Mouse (Mus musculus): ENCODE measurements around the gene Agtpbp1. TPM values are rescaled to one million over a fixed set of nuclear protein-coding genes. Genes with fewer than 3 reads are reported as not detected.

The Agtpbp1 gene
- polyA plus RNA-seq, 1 experiment = 13.5 TPM

DNA sequence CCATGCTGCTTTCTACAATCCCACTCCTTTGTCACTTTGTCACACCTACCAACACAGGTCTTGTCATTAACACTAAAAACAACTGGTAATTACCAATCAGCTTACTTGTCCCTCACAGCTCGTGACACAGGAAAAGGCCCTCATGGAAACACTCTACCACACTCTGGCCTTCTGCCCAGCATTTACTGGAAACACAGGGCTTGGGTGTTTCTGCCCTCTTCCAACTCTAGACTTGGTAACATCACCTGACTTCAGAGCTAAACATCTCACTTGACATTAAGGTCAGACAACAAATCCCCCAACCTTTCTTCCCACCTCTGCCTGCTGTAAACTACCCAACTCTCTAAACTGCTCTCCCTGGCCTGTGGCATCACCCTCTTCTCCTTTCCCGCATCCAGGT is 37.9 kb downstream of the Agtpbp1 start:
- no peak overlapping the region for H3K27ac ChIP-seq (ENCODE audit: control insufficient read depth, insufficient read depth, low read length)
- 87% methylated on average over 2 of the region's 2 CpGs for WGBS
- H3K36me3 ChIP-seq (ENCODE audit: control insufficient read depth, insufficient read depth, low read length) = no peaks in the 10 kb centered on the region
- TF ChIP-seq CTCF (IDR thresholded peaks at IDR 0.05; ENCODE audit: borderline replicate concordance, control insufficient read depth, extremely low read depth, insufficient read depth, low read length, poor library complexity) (no peak), POLR2A (IDR thresholded peaks at IDR 0.05; ENCODE audit: control insufficient read depth, extremely low read depth, insufficient read depth, low read length, poor library complexity) (no peak)
- H3K4me1 ChIP-seq (replicated peaks; ENCODE audit: control insufficient read depth, insufficient read depth, low read length) = peaks cover 6% of the 10 kb centered on the region; the same call in 1 of the 2 replicates
- no peaks in the 10 kb centered on the region for H3K27me3 ChIP-seq (ENCODE audit: control insufficient read depth, insufficient read depth, low read length)
- no peak overlapping the region for H3K4me3 ChIP-seq (ENCODE audit: control insufficient read depth, insufficient read depth, low read length)
- DNase-seq = no peak

GRCm38 (mm10) chr13:59542411-59542810 is 42.6 kb downstream of the Agtpbp1 start:
- DNase-seq = no peak
- no peaks in the 10 kb centered on the region; the same call in 1 of the 2 replicates for H3K4me1 ChIP-seq (replicated peaks; ENCODE audit: control insufficient read depth, insufficient read depth, low read length)
- H3K27ac ChIP-seq (ENCODE audit: control insufficient read depth, insufficient read depth, low read length) = no peak overlapping the region
- H3K4me3 ChIP-seq (ENCODE audit: control insufficient read depth, insufficient read depth, low read length) = no peak overlapping the region
- no peaks in the 10 kb centered on the region for H3K27me3 ChIP-seq (ENCODE audit: control insufficient read depth, insufficient read depth, low read length)
- H3K36me3 ChIP-seq (ENCODE audit: control insufficient read depth, insufficient read depth, low read length) = no peaks in the 10 kb centered on the region
- WGBS = 95% methylated on average over 10 of the region's 10 CpGs
- no peak for TF ChIP-seq CTCF (IDR thresholded peaks at IDR 0.05; ENCODE audit: borderline replicate concordance, control insufficient read depth, extremely low read depth, insufficient read depth, low read length, poor library complexity)
- TF ChIP-seq POLR2A (IDR thresholded peaks at IDR 0.05; ENCODE audit: control insufficient read depth, extremely low read depth, insufficient read depth, low read length, poor library complexity) = no peak

DNA sequence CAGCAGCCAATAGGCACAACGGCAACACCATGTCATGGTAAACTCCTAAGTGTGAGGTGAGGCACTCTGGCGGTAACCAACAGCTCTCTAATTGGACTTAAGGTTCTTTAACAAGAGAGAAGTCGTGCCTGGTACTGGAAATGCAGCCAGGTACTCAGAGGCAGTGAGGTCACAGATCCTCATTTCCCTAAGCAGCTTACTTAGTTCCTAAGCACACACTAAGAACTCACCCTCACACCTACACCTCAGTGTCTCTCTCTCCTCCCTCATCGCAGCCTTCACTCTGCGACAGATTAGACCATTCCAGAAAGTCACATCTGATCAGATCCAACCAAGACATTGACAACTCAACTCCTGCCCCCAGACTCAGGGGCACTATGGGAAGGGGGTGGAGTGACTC is 45.0 kb downstream of the Agtpbp1 start:
- TF ChIP-seq POLR2A (IDR thresholded peaks at IDR 0.05; ENCODE audit: control insufficient read depth, extremely low read depth, insufficient read depth, low read length, poor library complexity) = no peak
- no peak for TF ChIP-seq CTCF (IDR thresholded peaks at IDR 0.05; ENCODE audit: borderline replicate concordance, control insufficient read depth, extremely low read depth, insufficient read depth, low read length, poor library complexity)

DNA sequence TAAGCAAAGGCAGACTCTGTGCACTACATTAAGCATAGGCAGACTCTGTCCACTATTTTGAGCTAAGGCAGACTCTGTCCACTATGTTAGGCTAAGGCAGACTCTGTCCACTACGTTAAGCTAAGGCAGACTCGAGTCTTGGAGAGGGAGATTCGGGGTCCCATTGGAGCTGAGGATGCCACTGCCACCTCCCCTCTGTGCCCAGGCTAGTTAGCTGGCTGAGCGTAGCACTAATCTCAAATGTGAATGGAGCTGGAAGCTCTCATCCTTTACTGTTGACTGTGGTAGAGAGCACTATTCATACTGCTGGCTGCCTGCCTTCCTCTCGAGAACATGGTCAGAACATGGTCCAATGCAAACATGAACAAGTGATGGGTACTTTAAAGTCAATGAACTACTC is 46.4 kb downstream of the Agtpbp1 start:
- Histone ChIP-seq H3K4me3 (ENCODE audit: control insufficient read depth, insufficient read depth, low read length) (no peak overlapping the region), H3K36me3 (ENCODE audit: control insufficient read depth, insufficient read depth, low read length) (no peaks in the 10 kb centered on the region)
- WGBS = 96% methylated on average over 5 of the region's 5 CpGs

More for the DNA sequence above, 45.0 kb downstream of the Agtpbp1 start:
- DNase-seq = no peak
- H3K27ac ChIP-seq (ENCODE audit: control insufficient read depth, insufficient read depth, low read length) = no peak overlapping the region
- no peaks in the 10 kb centered on the region for H3K27me3 ChIP-seq (ENCODE audit: control insufficient read depth, insufficient read depth, low read length)
- 97% methylated on average over 5 of the region's 5 CpGs for WGBS
- H3K4me1 ChIP-seq (replicated peaks; ENCODE audit: control insufficient read depth, insufficient read depth, low read length) = no peaks in the 10 kb centered on the region; the same call in 1 of the 2 replicates
- no peaks in the 10 kb centered on the region for H3K36me3 ChIP-seq (ENCODE audit: control insufficient read depth, insufficient read depth, low read length)
- H3K4me3 ChIP-seq (ENCODE audit: control insufficient read depth, insufficient read depth, low read length) = no peak overlapping the region

DNA sequence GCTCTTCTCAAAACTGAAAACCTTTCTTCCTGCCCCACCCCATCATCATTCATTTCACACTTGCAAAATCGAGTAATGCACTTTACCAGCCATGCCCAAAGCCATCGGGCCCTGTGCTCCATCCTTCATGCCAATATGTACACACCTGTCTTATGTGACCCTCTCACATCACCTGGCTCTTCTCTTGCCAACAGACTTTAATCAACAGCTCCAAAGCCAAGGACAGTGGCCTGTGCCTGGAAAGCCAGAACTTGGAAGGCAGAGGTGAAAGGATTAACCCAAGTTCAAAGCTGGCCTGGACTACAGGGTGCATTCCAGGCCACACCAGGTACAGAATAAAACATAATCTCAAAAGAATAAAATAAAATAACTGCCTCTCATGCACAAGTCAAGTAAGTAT is 48.4 kb downstream of the Agtpbp1 start:
- Histone ChIP-seq H3K27me3 (ENCODE audit: control insufficient read depth, insufficient read depth, low read length) (no peaks in the 10 kb centered on the region), H3K27ac (ENCODE audit: control insufficient read depth, insufficient read depth, low read length) (no peak overlapping the region), H3K4me3 (ENCODE audit: control insufficient read depth, insufficient read depth, low read length) (no peak overlapping the region), H3K36me3 (ENCODE audit: control insufficient read depth, insufficient read depth, low read length) (no peaks in the 10 kb centered on the region; the same call in 1 of the 2 replicates), H3K4me1 (replicated peaks; ENCODE audit: control insufficient read depth, insufficient read depth, low read length) (no peaks in the 10 kb centered on the region)
- 91% methylated on average over 2 of the region's 2 CpGs for WGBS
- no peak for TF ChIP-seq CTCF (IDR thresholded peaks at IDR 0.05; ENCODE audit: borderline replicate concordance, control insufficient read depth, extremely low read depth, insufficient read depth, low read length, poor library complexity)
- no peak for TF ChIP-seq POLR2A (IDR thresholded peaks at IDR 0.05; ENCODE audit: control insufficient read depth, extremely low read depth, insufficient read depth, low read length, poor library complexity)
- DNase-seq = no peak

More for the DNA sequence above, 46.4 kb downstream of the Agtpbp1 start:
- Histone ChIP-seq H3K27me3 (ENCODE audit: control insufficient read depth, insufficient read depth, low read length) (no peaks in the 10 kb centered on the region), H3K27ac (ENCODE audit: control insufficient read depth, insufficient read depth, low read length) (no peak overlapping the region), H3K4me1 (replicated peaks; ENCODE audit: control insufficient read depth, insufficient read depth, low read length) (no peaks in the 10 kb centered on the region)
- TF ChIP-seq POLR2A (IDR thresholded peaks at IDR 0.05; ENCODE audit: control insufficient read depth, extremely low read depth, insufficient read depth, low read length, poor library complexity) (no peak), CTCF (IDR thresholded peaks at IDR 0.05; ENCODE audit: borderline replicate concordance, control insufficient read depth, extremely low read depth, insufficient read depth, low read length, poor library complexity) (no peak)
- DNase-seq = no peak

DNA sequence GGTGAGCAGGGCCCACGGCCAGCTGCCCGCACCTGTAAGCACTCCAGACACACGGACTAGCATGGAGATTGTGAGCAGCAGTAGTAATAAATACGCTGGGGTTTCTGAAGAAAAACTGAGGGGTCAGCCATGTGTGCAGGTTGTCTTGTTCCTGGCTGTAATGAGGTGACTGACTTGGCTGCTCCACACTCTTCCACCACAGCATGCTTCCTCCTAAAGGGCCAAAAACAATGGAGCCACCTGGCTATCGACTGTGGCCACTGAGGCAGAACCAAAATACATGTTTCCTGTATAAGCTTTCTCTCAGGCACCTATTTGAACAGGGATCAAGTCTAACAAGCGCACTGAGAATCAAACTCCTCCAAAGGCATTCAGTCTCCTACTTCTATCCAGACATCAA is 49.3 kb downstream of the Agtpbp1 start:
- Histone ChIP-seq H3K4me1 (replicated peaks; ENCODE audit: control insufficient read depth, insufficient read depth, low read length) (no peaks in the 10 kb centered on the region), H3K27ac (ENCODE audit: control insufficient read depth, insufficient read depth, low read length) (no peak overlapping the region), H3K36me3 (ENCODE audit: control insufficient read depth, insufficient read depth, low read length) (no peaks in the 10 kb centered on the region; the same call in 1 of the 2 replicates), H3K4me3 (ENCODE audit: control insufficient read depth, insufficient read depth, low read length) (no peak overlapping the region), H3K27me3 (ENCODE audit: control insufficient read depth, insufficient read depth, low read length) (no peaks in the 10 kb centered on the region)
- TF ChIP-seq CTCF (IDR thresholded peaks at IDR 0.05; ENCODE audit: borderline replicate concordance, control insufficient read depth, extremely low read depth, insufficient read depth, low read length, poor library complexity) = no peak
- no peak for TF ChIP-seq POLR2A (IDR thresholded peaks at IDR 0.05; ENCODE audit: control insufficient read depth, extremely low read depth, insufficient read depth, low read length, poor library complexity)
- DNase-seq = no peak
- 98% methylated on average over 6 of the region's 6 CpGs for WGBS

DNA sequence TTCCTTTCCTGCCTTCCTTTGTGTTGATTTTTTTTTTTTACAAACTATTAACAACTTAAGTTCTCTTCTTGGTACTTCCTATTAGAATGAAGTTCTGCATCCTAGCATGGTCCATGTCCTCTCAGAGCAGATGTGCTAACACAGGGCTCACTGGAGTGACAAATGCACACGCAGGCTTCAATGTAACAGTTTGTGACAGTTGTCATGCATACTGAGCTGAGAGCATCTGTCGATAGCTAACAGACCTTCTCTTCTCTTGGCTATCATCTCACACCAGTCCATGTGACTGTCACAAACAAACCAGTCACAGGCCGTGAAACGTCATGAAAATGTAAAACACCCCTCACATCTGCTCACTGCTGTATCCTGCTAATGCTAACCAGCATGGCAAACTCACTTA is 50.7 kb downstream of the Agtpbp1 start:
- no peak overlapping the region for H3K27ac ChIP-seq (ENCODE audit: control insufficient read depth, insufficient read depth, low read length)
- no peaks in the 10 kb centered on the region for H3K4me1 ChIP-seq (replicated peaks; ENCODE audit: control insufficient read depth, insufficient read depth, low read length)
- H3K4me3 ChIP-seq (ENCODE audit: control insufficient read depth, insufficient read depth, low read length) = no peak overlapping the region
- DNase-seq = no peak
- 94% methylated on average over 4 of the region's 4 CpGs for WGBS
- H3K36me3 ChIP-seq (ENCODE audit: control insufficient read depth, insufficient read depth, low read length) = no peaks in the 10 kb centered on the region; the same call in 1 of the 2 replicates
- no peaks in the 10 kb centered on the region for H3K27me3 ChIP-seq (ENCODE audit: control insufficient read depth, insufficient read depth, low read length)
- TF ChIP-seq POLR2A (IDR thresholded peaks at IDR 0.05; ENCODE audit: control insufficient read depth, extremely low read depth, insufficient read depth, low read length, poor library complexity) = no peak
- TF ChIP-seq CTCF (IDR thresholded peaks at IDR 0.05; ENCODE audit: borderline replicate concordance, control insufficient read depth, extremely low read depth, insufficient read depth, low read length, poor library complexity) = no peak
